Mouse (Mus musculus) testis, adult 2 months (tissue): ENCODE data around the gene Snx30.

ENCODE experiments used
- CTCF ChIP-seq: fragments of 200-500 bp; IDR thresholded peaks from 2 replicates; pipeline ENCODE4 v1.5.1; 2012; ENCODE audit warnings: low read depth, mild to moderate bottlenecking, inconsistent platforms, low read length, moderate library complexity; ENCODE audit not compliant: control insufficient read depth, insufficient read depth, insufficient replicate concordance
- POLR2A ChIP-seq: fragments of 200-500 bp; IDR thresholded peaks from 2 replicates; pipeline ENCODE4 v1.6.1; 2012; ENCODE audit warnings: low read depth, mild to moderate bottlenecking, inconsistent platforms, low read length, moderate library complexity; ENCODE audit not compliant: control insufficient read depth

DNA sequence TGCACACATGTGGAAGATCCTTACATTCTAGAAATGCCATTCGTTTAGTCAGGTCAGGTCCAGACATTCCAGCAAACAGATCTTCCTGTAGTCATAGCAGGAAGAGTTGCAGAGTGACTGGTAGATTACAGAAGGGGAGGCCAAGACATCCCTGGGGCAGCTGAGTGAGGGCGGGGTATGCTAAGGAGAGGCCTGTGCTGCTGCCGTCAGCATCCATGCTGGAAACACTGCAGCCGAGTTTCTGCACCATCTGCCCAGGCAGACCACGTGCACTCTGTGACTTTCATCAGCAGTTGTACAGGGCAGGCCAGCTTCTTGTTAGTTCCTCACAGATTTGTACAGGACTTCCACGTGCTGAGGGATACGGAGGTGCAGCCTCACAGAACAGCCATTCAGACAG, 17.8 kb downstream of the Snx30 start:
- no peak for TF ChIP-seq POLR2A
- no peak for TF ChIP-seq CTCF
